Mouse (Mus musculus) testis, adult 2 months (tissue): ENCODE measurements around the gene Hyal3.

ENCODE experiments used
- CTCF ChIP-seq: fragments of 200-500 bp; IDR thresholded peaks from 2 replicates; pipeline ENCODE4 v1.5.1; 2012; ENCODE audit warnings: low read depth, mild to moderate bottlenecking, inconsistent platforms, low read length, moderate library complexity; ENCODE audit not compliant: control insufficient read depth, insufficient read depth, insufficient replicate concordance
- POLR2A ChIP-seq: fragments of 200-500 bp; IDR thresholded peaks from 2 replicates; pipeline ENCODE4 v1.6.1; 2012; ENCODE audit warnings: low read depth, mild to moderate bottlenecking, inconsistent platforms, low read length, moderate library complexity; ENCODE audit not compliant: control insufficient read depth

DNA sequence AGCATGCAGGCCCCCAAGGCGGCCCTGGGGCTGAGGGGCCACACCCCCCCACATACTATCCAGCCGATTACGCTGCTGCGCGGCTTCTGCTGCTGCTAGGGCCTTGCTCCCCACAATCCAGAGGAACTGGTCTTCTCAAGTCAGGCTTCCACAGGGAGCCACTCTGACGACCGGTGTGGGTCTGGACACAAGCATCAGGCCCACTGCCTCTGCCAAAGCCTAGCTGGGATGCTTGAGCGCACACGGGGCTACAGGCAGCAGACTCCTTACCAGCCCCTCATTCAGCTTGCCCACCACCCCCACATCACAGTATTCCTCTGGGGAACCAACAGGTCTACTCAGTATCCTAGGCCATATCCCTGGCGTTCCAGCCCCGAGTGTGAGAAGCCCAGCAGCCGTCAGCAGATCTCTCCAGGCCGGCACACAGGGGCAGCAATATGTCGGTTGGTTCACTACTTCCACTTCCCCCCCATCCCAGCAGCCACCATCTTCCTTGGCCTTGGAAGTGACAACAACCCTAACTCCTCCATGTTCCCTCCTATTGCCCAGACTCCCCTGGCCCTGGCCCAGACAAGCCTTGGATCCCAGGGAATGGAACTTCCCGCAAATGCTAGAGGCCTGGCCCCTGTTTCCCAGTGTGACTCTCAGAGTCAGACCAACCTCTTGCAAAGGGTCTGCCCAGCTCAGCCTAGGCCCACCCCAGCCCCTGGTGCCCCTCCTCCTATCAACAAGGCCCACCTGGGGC, 53.2 kb downstream of the Hyal3 start:
- TF ChIP-seq POLR2A (no peak; the same call in 1 of the 2 replicates), CTCF (no peak)
